Mouse (Mus musculus) lung, postnatal 25 days (tissue): Measurements from ENCODE around the gene Sri.
"Not testable (repeated sequence)": the region's sequence is repeated elsewhere in the genome, so short reads cannot be mapped to it uniquely, and the experiment has no call there.

Source experiments
- DNase-seq: peaks from one replicate; pipeline ENCODE4 v3.0.0; 2022; ENCODE audit warnings: low spot score

Sri gene

GRCm38 (mm10) chr5:8045855-8046254 is at the start of gene Sri:
Gene Sri (plus strand): TSS chr5:8046078.
- peak; percentile 6 for DNase-seq

GRCm38 (mm10) chr5:7996401-7997044 is 49.4 kb upstream of the Sri start:
- DNase-seq, result peak; percentile 2

- no peak for DNase-seq
Observed at GRCm38 (mm10) chr5:7997086-7997485, 48.8 kb upstream of the Sri start.

GRCm38 (mm10) chr5:8000466-8000865 is 45.4 kb upstream of the Sri start:
- no peak for DNase-seq

- DNase-seq, result no peak
Observed at GRCm38 (mm10) chr5:8002827-8003226, 43.1 kb upstream of the Sri start.

- DNase-seq, result no peak
Observed at GRCm38 (mm10) chr5:8013276-8013675, 32.6 kb upstream of the Sri start.

- not testable (repeated sequence) for DNase-seq
Observed at GRCm38 (mm10) chr5:8034596-8034995, 11.3 kb upstream of the Sri start.

GRCm38 (mm10) chr5:8053827-8054226 is 7.9 kb downstream of the Sri start:
- no peak for DNase-seq

- DNase-seq, result no peak
Observed at GRCm38 (mm10) chr5:8055721-8056129, 9.8 kb downstream of the Sri start.

- peak; percentile 88 for DNase-seq
Observed at GRCm38 (mm10) chr5:8056141-8057017, 10.5 kb downstream of the Sri start.

- no peak for DNase-seq
Observed at GRCm38 (mm10) chr5:8057018-8057323, 11.1 kb downstream of the Sri start.

GRCm38 (mm10) chr5:8058056-8058455 is 12.2 kb downstream of the Sri start:
- DNase-seq, result no peak

GRCm38 (mm10) chr5:8062469-8062868 is 16.6 kb downstream of the Sri start:
- no peak for DNase-seq

GRCm38 (mm10) chr5:8063207-8063606 is 17.3 kb downstream of the Sri start:
- DNase-seq, result no peak

GRCm38 (mm10) chr5:8073406-8073805 is 27.5 kb downstream of the Sri start:
- no peak for DNase-seq

- DNase-seq, result no peak
Observed at GRCm38 (mm10) chr5:8073901-8074561, 28.2 kb downstream of the Sri start.

GRCm38 (mm10) chr5:8077481-8077880 is 31.6 kb downstream of the Sri start:
- DNase-seq, result no peak

GRCm38 (mm10) chr5:8082800-8083509 is 37.1 kb downstream of the Sri start:
- DNase-seq, result no peak

- DNase-seq, result no peak
Observed at GRCm38 (mm10) chr5:8085661-8086060, 39.8 kb downstream of the Sri start.

- no peak for DNase-seq
Observed at GRCm38 (mm10) chr5:8088147-8088546, 42.3 kb downstream of the Sri start.

- no peak for DNase-seq
Observed at GRCm38 (mm10) chr5:8094921-8095320, 49.0 kb downstream of the Sri start.

GRCm38 (mm10) chr5:8095689-8096088 is 49.8 kb downstream of the Sri start:
- DNase-seq, result no peak
